In genomic region chr2:150681581-150681980, GRCm38 (mm10) we compare ENCODE assay signal across 30 mouse cellular contexts. TPM values are rescaled to one million over a fixed set of nuclear protein-coding genes. Genes with fewer than 3 reads are reported as not detected.
DNase-seq lines count a peak whose midpoint lies in the region; ATAC-seq and TF ChIP-seq lines count a peak whose summit lies in the region.
"Had no signal": no experiment of that assay in that cellular context is flagged by ENCODE, and none has a peak within 500 bp of the region (broad histone marks: within the 10 kb centered on the region; RNA-seq: fewer than 3 reads in every experiment).

No protein-coding gene starts in this region.

- H3K4me3 ChIP-seq in liver, embryonic 12.5 days, result no peak overlapping the region
- H3K4me3 ChIP-seq in MEL (ENCODE audit: control insufficient read depth in 1 of 2, insufficient read depth in 1 of 2, low read depth in 2 of 2, low read length in 2 of 2), result peak overlapping the region; percentile 20 to 22
- H3K4me3 ChIP-seq in liver, embryonic 14.5 days (ENCODE audit: insufficient read depth in 1 of 2, low read depth in 2 of 2, low read length in 2 of 2), result no peak overlapping the region
- no peak overlapping the region for H3K4me3 ChIP-seq in kidney, embryonic 15.5 days (replicated peaks)
- H3K4me3 ChIP-seq: forebrain, embryonic 10.5 days; gastrocnemius, adult 2 months; heart, embryonic 12.5 days; heart, embryonic 15.5 days; hindbrain, embryonic 10.5 days; hindbrain, embryonic 13.5 days had no signal

- no peak for TF ChIP-seq RAD21 in MEL (IDR thresholded peaks at IDR 0.05; ENCODE audit: low read depth, low read length)

- H3K9ac ChIP-seq in liver, embryonic 12.5 days, result no peak overlapping the region
- H3K9ac ChIP-seq in MEL (ENCODE audit: control insufficient read depth, low read depth, low read length, poor library complexity, severe bottlenecking), result peak overlapping the region; percentile 48
- H3K9ac ChIP-seq in liver, embryonic 14.5 days (replicated peaks), result no peak overlapping the region
- H3K9ac ChIP-seq in kidney, embryonic 15.5 days, result no peak overlapping the region
- H3K9ac ChIP-seq: forebrain, postnatal 0 days; heart, embryonic 12.5 days; heart, embryonic 15.5 days; hindbrain, embryonic 13.5 days had no signal

- 28% methylated on average over 4 of the region's 4 CpGs for WGBS in liver, embryonic 12.5 days (ENCODE audit: insufficient replicate concordance)
- 26% methylated on average over 4 of the region's 4 CpGs for WGBS in liver, embryonic 14.5 days (ENCODE audit: insufficient replicate concordance)
- WGBS in kidney, embryonic 15.5 days, result 67% methylated on average over 4 of the region's 4 CpGs

- no peak overlapping the region for H3K4me2 ChIP-seq in liver, embryonic 12.5 days
- H3K4me2 ChIP-seq in liver, embryonic 14.5 days (ENCODE audit: low read depth), result no peak overlapping the region
- no peak overlapping the region for H3K4me2 ChIP-seq in kidney, embryonic 15.5 days
- H3K4me2 ChIP-seq: heart, embryonic 12.5 days; heart, embryonic 15.5 days; hindbrain, embryonic 13.5 days had no signal

- H3K9me3 ChIP-seq in liver, embryonic 12.5 days (replicated peaks), result no peaks in the 10 kb centered on the region
- H3K9me3 ChIP-seq in MEL (replicated peaks; ENCODE audit: insufficient read depth, low read length), result no peaks in the 10 kb centered on the region
- no peaks in the 10 kb centered on the region for H3K9me3 ChIP-seq in liver, embryonic 14.5 days (ENCODE audit: control insufficient read depth, low read length)
- no peaks in the 10 kb centered on the region for H3K9me3 ChIP-seq in kidney, embryonic 15.5 days (replicated peaks)
- H3K9me3 ChIP-seq: forebrain, embryonic 10.5 days; heart, embryonic 12.5 days; heart, embryonic 15.5 days; hindbrain, embryonic 10.5 days; hindbrain, embryonic 13.5 days had no signal

- no peak for TF ChIP-seq POLR2A in MEL (IDR thresholded peaks at IDR 0.05; ENCODE audit: control insufficient read depth in 1 of 2, insufficient read depth in 1 of 2, low read depth in 1 of 2, low read length in 2 of 2, poor library complexity in 1 of 2)

- peaks cover 28% of the 10 kb centered on the region for H3K27me3 ChIP-seq in liver, embryonic 12.5 days (replicated peaks)
- no peaks in the 10 kb centered on the region; a peak in 1 of 4 replicates for H3K27me3 ChIP-seq in MEL (ENCODE audit: control insufficient read depth in 1 of 2, insufficient read depth in 2 of 2, low read length in 2 of 2)
- peaks cover 5% of the 10 kb centered on the region; the same call in 1 of the 2 replicates for H3K27me3 ChIP-seq in liver, embryonic 14.5 days (ENCODE audit: control insufficient read depth, insufficient read depth, low read length)
- H3K27me3 ChIP-seq in kidney, embryonic 15.5 days, result peaks cover 24% of the 10 kb centered on the region

- H3K79me2 ChIP-seq in MEL (ENCODE audit: control insufficient read depth, insufficient read depth, low read length, poor library complexity), result no peaks in the 10 kb centered on the region

- H3K27ac ChIP-seq in liver, embryonic 12.5 days, result no peak overlapping the region
- H3K27ac ChIP-seq in MEL (ENCODE audit: control insufficient read depth, low read depth, low read length), result no peak overlapping the region
- no peak overlapping the region for H3K27ac ChIP-seq in liver, embryonic 14.5 days
- no peak overlapping the region for H3K27ac ChIP-seq in kidney, embryonic 15.5 days
- H3K27ac ChIP-seq: forebrain, embryonic 10.5 days; gastrocnemius, adult 2 months; heart, embryonic 15.5 days; hindbrain, embryonic 10.5 days; hindbrain, embryonic 13.5 days had no signal

- TF ChIP-seq EP300 in MEL (IDR thresholded peaks at IDR 0.05; ENCODE audit: low read depth in 1 of 2, low read length in 2 of 2), result peak; percentile 38 to 56; a peak in 2 of 4 replicates
- TF ChIP-seq EP300 in liver, embryonic 14.5 days (IDR thresholded peaks at IDR 0.05; ENCODE audit: low read depth), result no peak

- H3K4me1 ChIP-seq in liver, embryonic 12.5 days, result peaks cover 4% of the 10 kb centered on the region; the same call in 1 of the 2 replicates
- peaks cover 0 to 9% of the 10 kb centered on the region in 2 experiments; a peak in 2 of 4 replicates for H3K4me1 ChIP-seq in MEL (ENCODE audit: control insufficient read depth in 1 of 2, insufficient read depth in 2 of 2, low read length in 2 of 2)
- H3K4me1 ChIP-seq in liver, embryonic 14.5 days (replicated peaks; ENCODE audit: control insufficient read depth in 2 of 2, insufficient read depth in 2 of 2, low read length in 1 of 2), result no peaks in the 10 kb centered on the region
- no peaks in the 10 kb centered on the region for H3K4me1 ChIP-seq in kidney, embryonic 15.5 days
- H3K4me1 ChIP-seq: forebrain, embryonic 10.5 days; heart, embryonic 12.5 days; heart, embryonic 15.5 days; hindbrain, embryonic 10.5 days; hindbrain, embryonic 13.5 days had no signal

- no peaks in the 10 kb centered on the region for H3K36me3 ChIP-seq in liver, embryonic 12.5 days
- H3K36me3 ChIP-seq in MEL (ENCODE audit: control insufficient read depth in 1 of 2, insufficient read depth in 2 of 2, low read length in 2 of 2), result peaks cover 0 to 9% of the 10 kb centered on the region in 2 experiments; a peak in 2 of 4 replicates
- H3K36me3 ChIP-seq in liver, embryonic 14.5 days (replicated peaks; ENCODE audit: control insufficient read depth, insufficient read depth, low read depth), result no peaks in the 10 kb centered on the region
- H3K36me3 ChIP-seq in kidney, embryonic 15.5 days, result no peaks in the 10 kb centered on the region
- H3K36me3 ChIP-seq: forebrain, embryonic 10.5 days; heart, embryonic 12.5 days; heart, embryonic 15.5 days; hindbrain, embryonic 10.5 days; hindbrain, embryonic 13.5 days had no signal

- DNase-seq in liver (no peak), MEL (ENCODE audit: low read depth, low spot score) (peak; percentile 49)
- no peak for DNase-seq in liver, embryonic 14.5 days (ENCODE audit: low read depth in 3 of 3, low spot score in 3 of 3)
- DNase-seq in gastrocnemius, postnatal 25 days, result no peak
- DNase-seq: adrenal gland, adult 8-10 months; adrenal gland, postnatal 25 days; B cell, adult 2 months; cerebellum, adult 11-12 months; cerebellum, adult 8-10 months; cerebellum, postnatal 36 days; forebrain, postnatal 0 days; gastrocnemius, adult 2 months; gastrocnemius, postnatal 14 days; heart, adult 18-20 months; heart, postnatal 10 days; heart, postnatal 36 days had no signal

- ATAC-seq in liver, embryonic 12.5 days, result 0 out of 2 replicates have a peak, but pooled peaks have one; percentile 44
- peak; percentile 26; the same call in 1 of the 2 replicates for ATAC-seq in liver, embryonic 14.5 days (ENCODE audit: insufficient read depth)
- ATAC-seq in kidney, embryonic 15.5 days (replicated peaks; ENCODE audit: low FRiP score), result no peak
- ATAC-seq: activated CD4-positive, CD25-positive, alpha-beta regulatory T cell, adult 4 months; forebrain, embryonic 14.5 days; forebrain, postnatal 0 days; hindbrain, embryonic 16.5 days had no signal

- TF ChIP-seq CTCF in MEL (IDR thresholded peaks at IDR 0.05 in 2 of 3, conservative IDR thresholded peaks at IDR 0.05 in 1 of 3; ENCODE audit: control insufficient read depth in 1 of 3, insufficient read depth in 1 of 3, low read depth in 2 of 3, low read length in 3 of 3, poor library complexity in 1 of 3, severe bottlenecking in 1 of 3), result no peak
- TF ChIP-seq CTCF in liver, embryonic 14.5 days (IDR thresholded peaks at IDR 0.05; ENCODE audit: low read depth), result no peak

TF ChIP-seq in MEL, 35 proteins besides CTCF, POLR2A, EP300 and RAD21:
- TF ChIP-seq MYC (IDR thresholded peaks at IDR 0.05; ENCODE audit: low read depth, low read length), result no peak
- TF ChIP-seq TAL1 (IDR thresholded peaks at IDR 0.05; ENCODE audit: low read length), result no peak
- TF ChIP-seq E2F4 (IDR thresholded peaks at IDR 0.05; ENCODE audit: borderline replicate concordance, low read depth, low read length), result no peak
- TF ChIP-seq ZNF384 (IDR thresholded peaks at IDR 0.05; ENCODE audit: low read depth, low read length), result no peak
- TF ChIP-seq POLR2AphosphoS5 (IDR thresholded peaks at IDR 0.05; ENCODE audit: borderline replicate concordance, low read depth, low read length), result no peak
- TF ChIP-seq RCOR1 (IDR thresholded peaks at IDR 0.05; ENCODE audit: low read depth, low read length), result 0 out of 2 replicates have a peak, but pooled peaks have one; percentile 9
- TF ChIP-seq MEF2A (IDR thresholded peaks at IDR 0.05; ENCODE audit: extremely low read depth, insufficient replicate concordance, low read depth, low read length, poor library complexity, severe bottlenecking), result no peak
- TF ChIP-seq GATA1 (IDR thresholded peaks at IDR 0.05; ENCODE audit: low read depth, low read length), result peak; percentile 74

RNA-seq across cellular contexts. Expression of gene Vsx1, which starts 7.6 kb away (rescaled TPM):
- polyA plus RNA-seq in liver, embryonic 12.5 days (2016; fragmentation: Nextera tagmentation; extraction: Ambion mirVana), result not detected in 2 replicates
- not detected in 2 replicates for total RNA-seq in MEL (2012; rRNA removed)
- not detected for polyA plus RNA-seq in MEL (2012; ENCODE audit: insufficient read depth in 1 of 2, insufficient read length in 2 of 2, low read depth in 1 of 2, low replicate concordance in 2 of 2, missing spikeins in 1 of 2)
- not detected in 2 replicates for polyA plus RNA-seq in liver, embryonic 14.5 days (2012; rRNA removed)
- polyA plus RNA-seq in liver, embryonic 14.5 days (2014; fragmentation: Nextera tagmentation; extraction: Ambion mirVana), result not detected in 2 replicates
- total RNA-seq in gastrocnemius, postnatal 25 days (2021), result not detected
- polyA plus RNA-seq in kidney, embryonic 15.5 days (2015; fragmentation: Nextera tagmentation; extraction: Ambion mirVana), result not detected in 2 replicates
- total RNA-seq: adrenal gland, adult 8-10 months; adrenal gland, postnatal 25 days; CH12.LX; forebrain, postnatal 0 days; gastrocnemius, adult 2 months; gastrocnemius, postnatal 14 days; heart, postnatal 10 days; heart, postnatal 36 days had no signal
- polyA plus RNA-seq: activated CD4-positive, CD25-positive, alpha-beta regulatory T cell, adult 4 months; embryonic facial prominence, embryonic 11.5 days; embryonic facial prominence, embryonic 14.5 days; gonadal fat pad, adult 2 months; heart, embryonic 12.5 days; heart, embryonic 15.5 days had no signal

RNA-seq across cellular contexts. Expression of gene Acss1, which starts 13.3 kb away (rescaled TPM):
- polyA plus RNA-seq in liver, embryonic 12.5 days (2016; fragmentation: Nextera tagmentation; extraction: Ambion mirVana), result 47.4 and 53.8 TPM in 2 replicates
- total RNA-seq in MEL (2012; rRNA removed), result 10.2 and 12.5 TPM in 2 replicates
- polyA plus RNA-seq in MEL (2012; ENCODE audit: insufficient read depth in 1 of 2, insufficient read length in 2 of 2, low read depth in 1 of 2, low replicate concordance in 2 of 2, missing spikeins in 1 of 2), result 10 to 100 TPM in 1 of 2 experiments, not detected in 1; 22.6 TPM
- polyA plus RNA-seq in liver, embryonic 14.5 days (2012; rRNA removed), result 30.4 and 34.1 TPM in 2 replicates
- 30.3 and 38.7 TPM in 2 replicates for polyA plus RNA-seq in liver, embryonic 14.5 days (2014; fragmentation: Nextera tagmentation; extraction: Ambion mirVana)
- total RNA-seq in gastrocnemius, postnatal 25 days (2021), result 10 to 100 TPM in 1 of 2 experiments, 1 to 10 TPM in 1; 6.8 to 16.6 TPM
- 9.5 and 9.9 TPM in 2 replicates for polyA plus RNA-seq in kidney, embryonic 15.5 days (2015; fragmentation: Nextera tagmentation; extraction: Ambion mirVana)

Comparison
In these comparisons a context has a peak if more than half of its experiments do, and no peak if none do; other contexts are left out.
1. H3K4me3 ChIP-seq: peak in MEL (2 of 2); none in liver, embryonic 12.5 days (single experiment), liver, embryonic 14.5 days (0 of 2) and kidney, embryonic 15.5 days (single experiment).